Mouse (Mus musculus) small intestine, adult 2 months (tissue): ENCODE measurements at regions not wholly inside any gene's neighbourhood (a gene's known extent, or its start where the extent isn't known, plus 50 kb on each side); places are given as distances from the start of the nearest gene placed in this dataset.

ENCODE experiments used
- CTCF ChIP-seq: fragments of 200-500 bp; IDR thresholded peaks from 2 replicates; pipeline ENCODE4 v1.5.1; 2012; ENCODE audit warnings: low read depth, mild to moderate bottlenecking, control low read depth, inconsistent platforms, low read length, moderate library complexity, mixed read lengths; ENCODE audit not compliant: insufficient replicate concordance, insufficient read length; ENCODE audit errors: extremely low read depth
- POLR2A ChIP-seq: fragments of 200-500 bp; IDR thresholded peaks from 2 replicates; pipeline ENCODE4 v1.6.1; 2012; ENCODE audit warnings: low read depth, mild to moderate bottlenecking, control low read depth, inconsistent platforms, low read length, moderate library complexity

- TF ChIP-seq CTCF (no peak), POLR2A (no peak)
Measured at GRCm38 (mm10) chr2:15163732-15164418, 109.0 kb upstream of the Nsun6 start.
